Mouse (Mus musculus): ENCODE data around the gene Rims4.

DNA sequence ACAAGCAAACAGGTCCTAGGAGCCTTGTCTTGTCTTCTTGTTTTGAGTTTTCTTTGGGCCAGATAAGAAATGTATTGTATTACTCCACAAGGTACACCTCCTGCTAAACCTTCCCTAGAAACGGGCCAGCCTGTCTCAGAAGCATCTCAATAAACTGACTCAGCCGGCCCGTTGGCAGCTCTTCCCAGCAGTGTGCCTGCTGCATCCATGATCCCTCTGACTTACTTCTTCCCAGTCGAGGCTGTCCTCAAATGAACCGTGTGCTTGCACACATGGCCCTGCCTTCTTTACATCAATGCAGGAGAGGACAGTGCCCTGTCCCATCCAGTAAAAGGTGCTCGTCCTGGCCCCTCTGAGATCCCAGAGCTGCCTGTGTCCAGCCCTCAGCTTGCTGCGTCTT is 8.9 kb downstream of the Rims4 start:
- TF ChIP-seq CTCF (IDR thresholded peaks at IDR 0.05; ENCODE audit: insufficient read depth, low read length) = no peak
- TF ChIP-seq POLR2A (IDR thresholded peaks at IDR 0.05; ENCODE audit: borderline replicate concordance, extremely low read depth, low read depth, low read length) = no peak
